Mouse (Mus musculus): ENCODE data around the gene Tango6.
"Not testable (repeated sequence)": the region's sequence is repeated elsewhere in the genome, so short reads cannot be mapped to it uniquely, and the experiment has no call there.

The Tango6 gene

DNA sequence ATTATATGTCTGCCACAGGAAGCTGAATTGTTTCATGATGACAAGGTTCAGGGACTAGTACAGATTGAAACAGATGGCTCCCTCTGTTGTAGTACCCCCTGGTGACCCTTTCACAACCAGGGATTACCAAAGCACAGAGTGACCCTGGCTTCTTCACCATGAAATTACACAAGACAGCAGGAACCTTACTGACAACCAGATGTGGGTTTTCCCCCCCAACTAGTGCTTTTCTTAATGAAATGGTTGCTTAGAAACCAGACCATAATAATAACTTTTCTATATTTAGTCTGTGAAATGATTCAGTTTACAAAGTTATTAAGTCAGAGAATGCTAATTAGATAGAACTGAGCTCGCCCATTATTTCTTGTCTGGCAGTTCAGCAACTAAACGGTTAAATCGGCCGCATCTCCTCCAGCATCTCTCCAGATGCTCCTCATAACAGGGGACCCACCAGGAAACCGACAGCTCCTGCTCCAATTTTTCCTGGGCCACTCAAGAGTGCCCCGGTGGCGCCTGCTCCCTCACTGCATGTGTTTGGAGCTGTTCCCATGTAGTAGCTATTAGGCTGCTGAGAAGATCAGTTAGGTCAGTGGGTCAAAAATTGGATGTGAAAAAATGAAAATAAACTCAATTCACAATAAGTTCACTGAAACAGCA lies 79.1 kb downstream of the Tango6 start:
- DNase-seq, result no peak

DNA sequence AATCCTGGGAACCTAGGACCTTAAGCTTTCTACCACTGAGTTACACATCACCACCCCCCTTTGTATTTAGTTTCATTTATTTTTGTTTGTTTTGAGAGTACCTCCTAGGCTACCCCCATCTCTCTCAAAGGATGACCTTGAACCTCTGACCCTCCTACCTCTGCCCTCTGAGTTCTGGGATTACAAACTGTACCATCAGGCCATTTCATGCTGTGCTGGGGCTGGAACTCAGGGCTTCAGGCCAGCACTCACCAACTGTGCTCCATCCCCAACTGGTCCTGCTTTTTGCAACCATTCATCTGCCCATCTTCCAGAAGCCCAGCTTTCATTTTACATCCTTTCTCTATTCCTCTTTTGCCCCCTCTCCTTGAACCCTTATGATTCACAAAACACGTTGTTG lies 81.7 kb downstream of the Tango6 start:
- DNase-seq, result no peak

DNA sequence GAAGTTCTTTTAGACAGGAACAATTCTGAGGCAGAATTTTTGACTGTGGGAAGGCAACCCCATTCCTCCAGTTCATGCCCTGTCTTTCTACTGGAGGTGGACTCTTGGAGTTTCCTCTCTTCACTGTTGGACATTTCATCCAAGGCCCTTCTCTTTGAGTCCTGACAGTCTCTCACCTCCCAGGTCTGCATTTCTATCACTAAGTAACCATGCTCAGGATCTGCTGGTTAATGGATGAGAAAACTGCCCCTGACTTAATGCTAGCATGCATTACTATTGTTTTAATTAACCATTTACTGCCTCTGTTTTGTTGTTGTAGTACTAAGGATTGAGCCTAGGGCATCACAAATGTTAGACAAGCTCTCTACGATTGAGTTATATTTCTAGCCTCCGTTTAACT lies 82.7 kb downstream of the Tango6 start:
- DNase-seq, result no peak

DNA sequence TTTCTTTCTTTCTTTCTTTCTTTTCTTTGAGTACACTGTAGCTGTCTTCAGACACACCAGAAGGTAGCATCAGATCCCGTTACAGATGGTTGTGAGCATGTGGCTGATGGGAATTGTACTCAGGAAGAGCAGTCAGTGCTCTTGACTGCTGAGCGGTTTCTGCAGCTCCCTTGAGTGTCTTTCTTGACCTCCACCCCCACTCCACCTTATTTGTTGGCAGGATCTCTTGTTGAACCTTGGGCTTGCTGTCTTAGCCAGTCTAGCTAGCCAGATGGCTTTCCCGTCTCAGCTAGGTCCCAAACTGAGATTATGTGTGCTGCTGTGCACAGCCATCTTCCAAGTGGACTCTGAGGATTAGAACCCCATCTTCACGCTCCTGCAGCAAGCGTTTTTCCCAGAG lies 83.9 kb downstream of the Tango6 start:
- peak; percentile 61 to 71 for DNase-seq

DNA sequence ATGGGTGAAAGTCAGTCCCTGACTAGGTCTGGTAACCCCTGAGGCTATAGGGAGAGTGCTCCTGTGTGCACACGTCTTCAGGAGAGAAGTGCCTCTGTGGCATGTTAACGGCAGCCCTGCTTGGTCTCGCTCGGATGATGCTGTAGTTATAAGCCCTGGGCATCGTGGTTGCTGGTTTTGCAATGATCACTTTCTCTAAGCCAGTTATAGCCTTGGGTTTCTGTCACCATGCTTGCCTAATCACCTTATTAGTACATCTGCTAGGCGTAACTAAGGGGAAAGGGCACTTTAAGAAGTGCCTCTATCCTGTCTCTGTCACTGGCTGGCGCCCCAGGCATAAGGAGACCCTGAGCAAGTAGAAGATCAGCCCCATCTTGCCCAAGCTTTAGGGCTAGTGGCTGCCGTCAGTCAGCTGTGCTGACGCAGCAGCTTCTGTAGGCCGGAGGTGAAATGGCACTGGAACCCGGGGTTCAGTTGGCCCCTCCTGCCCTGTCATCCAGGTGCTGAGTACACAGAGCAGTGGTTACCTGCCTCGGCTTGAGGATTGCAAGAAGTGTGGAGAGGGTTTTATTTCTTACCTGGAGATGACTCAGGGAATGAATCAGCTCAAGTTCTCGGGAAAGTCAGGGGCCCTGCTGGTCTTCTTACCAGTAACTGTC lies 86.4 kb downstream of the Tango6 start:
- DNase-seq, result no peak

DNA sequence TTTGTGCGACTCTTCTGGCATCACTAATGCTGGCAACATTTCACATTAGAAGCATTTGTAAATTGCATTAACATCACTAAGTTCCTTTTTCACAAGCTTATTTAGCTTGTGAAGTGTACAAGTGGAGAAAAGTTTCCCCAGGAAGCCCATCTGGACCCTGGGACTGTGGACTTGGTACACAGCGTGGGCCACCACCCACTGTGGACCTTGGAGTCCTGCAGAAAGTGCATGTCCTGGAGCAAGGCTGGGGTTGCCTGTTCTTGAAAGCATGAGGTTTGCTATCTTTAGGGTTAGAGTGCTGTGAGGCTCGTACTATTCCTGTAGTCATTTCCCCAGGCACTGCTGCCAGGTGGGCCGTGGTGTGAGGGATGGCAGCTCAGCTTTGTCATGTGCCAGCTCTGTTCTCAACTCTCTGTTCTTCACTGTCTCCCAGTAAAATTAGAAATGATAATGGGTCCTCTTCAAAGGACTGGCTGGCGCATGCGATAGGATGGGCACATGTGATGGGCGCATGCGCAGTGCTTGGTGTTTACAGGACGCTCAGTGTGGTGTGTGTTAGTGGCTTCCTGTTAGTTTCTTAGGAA lies 87.8 kb downstream of the Tango6 start:
- peak; percentile 28 to 64 for DNase-seq

DNA sequence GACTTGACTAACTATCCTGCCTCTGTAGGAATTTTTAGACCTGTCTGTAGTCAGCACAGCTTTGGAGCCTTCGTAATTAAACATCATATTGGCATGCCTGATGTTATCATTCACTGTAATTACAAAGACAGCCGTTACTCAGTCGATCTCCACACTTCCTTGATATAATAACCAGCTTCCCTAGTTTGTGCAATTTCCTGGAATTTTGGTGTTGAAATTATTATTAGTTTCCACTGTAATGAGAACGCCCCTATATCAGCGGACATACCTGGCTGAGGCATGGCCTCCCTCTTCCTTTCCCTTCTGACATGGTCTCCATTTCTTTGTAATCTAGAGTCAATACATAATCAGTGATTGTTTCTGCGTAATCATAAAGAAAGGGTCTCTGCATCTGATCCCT lies 89.2 kb downstream of the Tango6 start:
- no peak for DNase-seq

DNA sequence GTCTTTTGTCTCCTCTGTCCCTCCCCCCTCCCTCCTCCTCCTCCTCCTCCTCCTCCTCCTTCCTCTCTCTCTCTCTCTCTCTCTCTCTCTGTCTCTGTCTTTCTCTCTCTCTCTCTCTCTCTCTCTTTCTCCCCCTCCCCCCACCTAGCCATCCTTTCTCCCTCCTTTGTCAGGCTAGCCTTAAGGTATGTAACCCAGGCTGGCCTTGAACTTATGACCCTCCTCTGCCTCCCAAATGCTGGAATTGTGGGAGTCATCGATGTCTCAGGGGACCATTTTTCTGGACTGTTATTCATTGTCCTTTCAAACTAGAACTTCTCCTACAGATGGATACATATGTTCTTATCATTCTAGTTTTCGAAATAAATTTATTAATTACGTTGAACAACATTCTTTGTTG lies 89.6 kb downstream of the Tango6 start:
- DNase-seq, result no peak

DNA sequence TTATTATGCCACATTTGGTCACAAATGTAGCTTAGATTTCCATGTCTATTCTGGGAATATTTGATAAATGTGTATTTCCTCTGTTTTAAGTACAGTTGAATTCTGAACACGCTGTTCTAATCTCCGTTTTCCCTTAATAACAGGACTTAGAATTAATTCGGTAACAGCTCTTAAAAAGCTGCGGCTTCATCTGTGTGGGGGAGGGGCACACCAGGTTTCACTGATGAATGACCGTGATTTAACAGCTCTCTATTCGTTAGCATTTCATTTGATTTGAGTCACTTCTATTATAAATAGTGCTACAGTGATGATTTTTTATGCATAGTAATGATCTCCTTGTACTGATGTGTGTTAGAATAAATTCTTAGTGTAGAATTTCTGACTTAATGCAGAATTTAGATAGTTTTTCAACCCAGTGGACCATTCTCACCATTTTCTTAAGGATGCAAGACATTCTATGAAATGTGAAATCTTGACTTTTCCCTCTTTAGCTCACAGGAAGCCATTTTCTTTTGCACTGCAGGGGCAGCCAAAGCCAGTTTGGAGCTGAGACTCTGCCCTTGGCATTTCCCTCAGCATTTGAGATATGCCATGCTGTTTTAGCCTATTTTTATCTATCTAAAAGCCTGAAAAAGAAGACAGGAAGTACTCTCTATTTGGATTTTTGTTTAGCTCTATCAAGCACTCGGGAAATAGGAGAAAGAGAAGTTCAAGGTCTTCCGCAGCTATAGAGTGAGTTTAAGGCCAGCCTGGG lies 91.9 kb downstream of the Tango6 start:
- DNase-seq, result peak; percentile 34 to 54

DNA sequence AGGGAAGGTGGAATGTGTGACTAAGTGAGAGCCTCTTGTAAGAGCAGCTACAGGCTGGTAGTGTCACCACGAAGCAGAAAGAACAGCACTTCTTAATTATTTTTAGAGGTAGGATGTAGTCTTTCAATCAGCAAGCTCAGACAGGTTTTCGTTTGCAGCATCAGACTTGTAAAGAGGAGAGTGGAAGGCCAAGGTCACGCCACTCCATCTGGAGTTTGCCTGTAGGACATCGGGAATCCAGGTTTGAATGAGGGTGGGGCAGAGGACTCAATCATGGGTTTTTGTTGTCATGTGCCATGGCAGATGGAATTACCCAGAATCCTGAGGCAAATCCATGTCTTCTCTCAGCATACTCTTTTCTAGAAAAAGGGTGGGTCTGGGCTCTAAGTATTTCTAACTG lies 106.8 kb downstream of the Tango6 start:
- DNase-seq, result no peak

DNA sequence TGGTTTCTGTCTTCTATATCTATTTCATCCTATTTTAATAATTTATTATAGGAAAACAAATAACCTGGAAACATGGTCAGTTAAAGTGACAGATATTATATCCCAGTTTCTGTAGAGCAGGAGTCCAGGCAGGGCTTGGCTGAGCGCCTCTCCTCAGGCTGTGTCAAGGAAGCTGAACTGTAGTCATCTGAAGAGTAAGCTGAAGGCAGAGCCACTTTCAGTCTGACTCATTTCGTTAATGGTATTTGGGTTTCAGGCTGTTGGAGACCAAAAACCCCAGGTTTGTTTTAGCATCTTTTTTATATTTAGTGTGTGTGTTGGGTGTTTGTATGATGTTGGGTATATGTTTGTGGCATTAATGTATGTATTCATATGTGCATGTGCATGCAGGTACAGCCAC lies 112.0 kb downstream of the Tango6 start:
- no peak for DNase-seq

DNA sequence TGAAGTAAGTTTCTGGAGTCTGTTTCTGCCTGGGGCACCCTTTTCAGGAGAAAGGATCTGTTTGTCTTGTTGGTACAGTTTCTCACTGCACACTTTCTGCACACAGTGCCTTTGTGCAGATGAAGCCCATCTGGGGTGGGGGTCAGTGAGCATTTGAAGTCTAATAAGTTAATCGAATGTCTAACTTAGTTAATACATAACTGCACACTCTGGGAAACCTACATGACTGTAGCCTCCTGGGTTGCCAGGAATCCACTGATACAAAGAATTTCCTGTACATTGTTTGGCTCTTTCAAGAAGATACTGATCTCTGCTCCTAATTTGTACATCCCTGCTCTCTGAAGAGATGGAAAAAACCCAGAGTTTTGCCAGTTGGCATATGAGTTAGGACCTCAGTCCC lies 117.0 kb downstream of the Tango6 start:
- no peak for DNase-seq

DNA sequence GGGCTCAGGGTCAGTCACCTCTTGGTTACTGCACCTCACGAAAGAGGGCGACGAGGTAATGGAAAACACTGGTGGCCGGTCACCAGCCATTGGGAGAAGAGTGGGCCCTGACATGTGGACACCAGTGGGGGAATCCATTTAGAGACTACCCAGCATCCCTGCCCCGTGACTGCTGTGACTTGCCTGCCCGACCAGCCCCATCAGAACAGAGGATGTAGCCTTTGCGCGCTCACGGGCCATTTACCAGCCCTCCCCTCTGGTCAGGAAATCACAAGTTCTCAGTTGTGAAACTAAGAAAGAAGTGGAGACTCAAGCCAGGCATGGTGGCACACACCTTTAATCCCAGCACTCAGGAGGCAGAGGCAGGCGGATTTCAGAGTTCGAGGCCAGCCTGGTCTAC lies 118.4 kb downstream of the Tango6 start:
- DNase-seq, result no peak

DNA sequence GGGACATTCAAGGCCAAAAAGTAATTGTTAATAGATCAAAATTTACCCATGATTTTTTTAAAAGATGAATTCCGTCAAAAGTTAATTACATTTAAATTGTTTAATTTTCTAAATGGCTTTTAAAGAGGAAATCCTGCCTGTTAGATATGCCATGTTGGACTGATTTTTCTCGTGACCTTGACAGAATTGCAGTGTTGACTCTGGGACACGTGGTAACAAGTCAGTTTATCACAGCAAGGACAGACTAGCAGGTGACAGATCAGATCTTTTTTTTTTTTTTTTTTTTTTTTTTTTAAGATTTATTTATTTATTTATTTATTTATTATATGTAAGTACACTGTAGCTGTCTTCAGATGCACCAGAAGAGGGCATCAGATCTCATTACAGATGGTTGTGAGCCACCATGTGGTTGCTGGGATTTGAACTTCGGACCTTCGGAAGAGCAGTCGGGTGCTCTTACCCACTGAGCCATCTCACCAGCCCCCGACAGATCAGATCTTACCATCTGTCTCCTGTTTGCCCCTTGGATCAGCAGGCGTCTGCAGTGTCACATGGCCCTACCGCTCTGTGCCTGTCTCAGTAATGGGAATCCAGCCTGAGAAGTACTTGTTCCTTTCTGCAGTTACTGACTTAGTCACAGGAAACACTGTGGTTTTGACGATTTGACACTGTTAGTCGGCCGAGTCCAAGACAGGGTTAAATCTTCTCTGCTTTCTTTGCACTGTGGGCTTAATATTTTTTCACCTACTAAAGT lies 119.7 kb downstream of the Tango6 start:
- not testable (repeated sequence) for DNase-seq

DNA sequence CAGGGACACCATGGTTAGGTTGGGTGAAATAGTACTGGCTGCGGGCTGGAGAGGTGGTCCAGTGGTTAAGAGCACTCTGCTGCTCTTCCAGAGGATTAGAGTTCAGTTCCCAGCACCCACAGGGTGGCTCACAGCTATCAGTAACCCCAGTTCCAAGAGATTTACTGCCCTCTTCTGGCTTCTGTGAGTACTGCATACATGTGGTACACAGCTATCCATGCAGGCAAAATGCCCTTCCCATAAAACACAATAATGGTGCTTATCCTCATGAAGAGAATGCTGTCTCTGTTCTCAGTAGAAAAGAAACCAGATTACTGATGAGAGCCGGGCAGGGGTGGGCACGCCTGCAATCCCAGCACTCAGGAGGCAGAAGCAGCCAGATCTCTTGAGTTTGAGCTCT lies 123.0 kb downstream of the Tango6 start:
- no peak for DNase-seq

DNA sequence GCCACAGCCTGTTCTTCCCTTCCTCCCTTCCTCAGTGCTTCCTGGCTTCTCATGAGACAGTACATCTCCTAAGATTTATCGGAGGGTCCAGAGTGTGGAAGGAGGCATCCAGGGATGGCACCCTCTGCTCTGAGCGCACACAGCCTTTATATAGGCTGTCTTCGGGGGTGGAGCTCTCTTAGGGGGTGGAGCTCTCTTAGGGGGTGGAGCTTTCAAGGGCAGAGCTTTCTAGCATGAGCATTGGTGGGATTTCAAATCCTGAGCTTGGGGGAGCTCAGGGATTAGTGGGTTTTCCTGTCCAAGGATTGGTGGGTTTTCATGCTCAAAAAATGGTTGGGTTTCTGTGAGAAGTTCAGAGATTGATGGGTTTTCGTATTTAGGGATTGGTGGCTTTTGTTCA lies 124.6 kb downstream of the Tango6 start:
- DNase-seq, result no peak

DNA sequence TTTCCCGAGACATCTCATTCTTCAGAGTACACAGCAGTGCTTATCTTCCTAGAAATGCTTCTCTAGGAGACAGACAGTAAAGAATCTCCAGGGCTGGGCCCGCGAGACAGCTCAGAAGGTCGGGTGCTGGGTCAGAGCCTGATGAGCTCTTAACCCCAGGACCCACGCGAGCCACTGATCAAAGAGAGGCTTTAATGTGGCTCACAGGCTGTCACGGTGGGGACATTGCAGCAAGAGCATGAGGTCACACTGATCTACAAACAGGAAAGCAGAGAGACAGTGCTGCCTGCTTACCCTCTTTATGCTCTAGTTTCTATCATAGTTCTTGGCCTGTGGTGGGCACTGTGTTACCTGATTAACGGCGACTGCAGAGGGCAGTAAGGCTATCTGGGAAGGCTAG lies 126.9 kb downstream of the Tango6 start:
- DNase-seq, result no peak

DNA sequence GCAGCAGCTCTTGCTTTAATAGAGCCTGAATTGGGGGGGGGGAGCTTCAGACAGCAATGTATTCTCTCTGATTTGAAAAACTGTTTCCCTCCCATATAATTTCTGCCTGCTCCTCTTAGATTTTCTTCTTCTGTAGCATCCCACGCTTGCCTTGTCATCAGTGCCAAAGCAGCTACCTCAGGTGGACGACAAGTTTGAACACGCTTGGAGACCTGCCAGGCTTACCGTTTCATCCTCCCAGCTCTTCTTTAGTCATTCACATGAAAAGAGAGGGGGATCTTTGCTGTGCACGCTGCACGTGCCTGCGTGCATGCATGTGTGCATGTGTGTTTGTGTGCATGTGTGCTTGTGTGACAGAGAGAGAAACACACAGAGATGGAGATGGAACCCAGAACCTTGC lies 127.5 kb downstream of the Tango6 start:
- no peak for DNase-seq

DNA sequence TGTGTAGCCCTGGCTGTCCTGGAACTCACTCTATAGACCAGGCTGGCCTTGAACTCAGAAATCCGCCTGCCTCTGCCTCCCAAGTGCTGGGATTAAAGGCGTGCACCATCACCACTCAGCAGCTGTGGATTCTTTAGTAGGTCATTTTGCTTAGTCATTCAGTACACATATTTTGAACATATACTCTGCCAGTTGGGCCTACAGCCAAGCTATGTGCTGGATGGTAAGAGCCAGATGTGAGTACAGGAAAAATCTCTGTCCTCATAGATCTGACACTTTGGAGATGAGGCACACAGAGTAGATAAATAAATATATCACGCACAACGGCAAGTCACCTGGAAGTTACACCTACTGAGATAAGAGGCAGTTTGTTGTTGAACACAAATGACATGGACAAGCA lies 129.7 kb downstream of the Tango6 start:
- DNase-seq, result no peak

DNA sequence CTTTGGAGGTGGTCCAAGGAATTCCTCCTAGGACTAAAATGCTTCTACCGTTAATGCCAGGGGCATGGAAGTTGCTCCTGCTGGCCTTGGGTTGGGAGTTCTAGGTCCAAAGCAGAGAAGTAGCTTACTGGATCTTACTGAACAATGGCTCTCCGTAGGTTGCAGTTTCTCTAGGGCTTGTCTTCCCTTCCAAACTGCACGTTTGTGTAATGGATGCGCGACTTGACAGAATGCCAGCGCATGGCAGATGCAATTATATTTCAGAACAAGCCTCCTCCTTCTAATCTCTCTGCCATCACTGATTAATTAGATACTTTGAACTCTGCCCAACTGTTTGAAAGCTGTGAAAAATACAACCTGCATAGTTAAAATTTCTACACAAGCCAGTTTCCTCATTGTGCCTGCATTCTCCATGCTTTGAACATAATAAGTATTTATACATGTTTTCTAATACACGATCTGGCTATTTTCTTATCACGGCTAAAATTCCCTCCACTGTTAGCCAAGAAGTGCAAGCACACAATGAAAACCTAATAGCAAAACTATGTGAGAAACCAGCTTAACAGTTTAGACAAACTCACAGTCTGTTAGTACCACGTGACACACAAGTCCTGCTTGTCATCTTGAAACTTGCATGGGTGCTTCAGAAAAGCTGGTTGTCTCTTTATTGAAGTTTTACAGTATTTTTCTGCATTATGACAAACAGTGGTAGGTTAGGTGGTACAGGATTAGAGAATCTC lies 133.7 kb downstream of the Tango6 start:
- DNase-seq, result peak; percentile 51 to 61

DNA sequence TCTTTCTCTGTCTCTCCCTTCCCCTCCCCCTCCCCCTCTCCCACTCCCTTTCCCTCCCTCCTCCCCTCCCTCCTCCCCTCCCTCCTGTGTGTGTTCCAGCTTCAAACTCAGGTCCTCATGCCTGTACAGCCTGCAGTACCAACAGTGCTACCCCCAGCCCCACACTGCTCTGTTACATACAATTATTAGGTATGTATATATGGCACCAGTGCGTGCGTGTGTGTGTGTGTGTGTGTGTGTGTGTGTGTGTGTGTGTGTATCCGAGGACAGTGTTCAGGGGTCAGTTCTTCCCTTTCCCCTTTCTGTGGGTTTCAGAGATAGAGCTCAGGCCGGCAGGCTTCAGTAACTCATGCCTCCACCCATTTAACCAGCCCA lies 134.3 kb downstream of the Tango6 start:
- DNase-seq, result no peak
